Mouse (Mus musculus): Measurements from ENCODE around the gene Grb7. TPM values are rescaled to one million over a fixed set of nuclear protein-coding genes. Genes with fewer than 3 reads are reported as not detected.

Grb7 gene
- polyA plus RNA-seq, 1 experiment from 2014 or later, result 0.50 TPM

GRCm38 (mm10) chr11:98445238-98445637, 956 bp upstream of the Grb7 start:
- Histone ChIP-seq H3K4me2 (ENCODE audit: low read length) (no peak overlapping the region), H3K27ac (replicated peaks in 1 of 2; ENCODE audit: control insufficient read depth in 1 of 2, insufficient read depth in 1 of 2, low read depth in 2 of 2, low read length in 2 of 2) (no peak overlapping the region), H3K27me3 (ENCODE audit: control insufficient read depth, insufficient read depth, low read length) (no peaks in the 10 kb centered on the region), H3K9me3 (ENCODE audit: control insufficient read depth, low read length) (no peaks in the 10 kb centered on the region), H3K4me1 (ENCODE audit: control insufficient read depth in 2 of 2, insufficient read depth in 2 of 2, low read length in 2 of 2) (peaks cover 9 to 23% of the 10 kb centered on the region in 2 experiments), H3K9ac (ENCODE audit: low read length) (no peak overlapping the region), H3K4me3 (ENCODE audit: control insufficient read depth in 1 of 2, insufficient read depth in 1 of 2, low read depth in 1 of 2, low read length in 2 of 2) (no peak overlapping the region), H3K36me3 (ENCODE audit: control insufficient read depth, insufficient read depth, low read length) (no peaks in the 10 kb centered on the region)
- WGBS, result 25% methylated on average over 1 of the region's 1 CpGs
- no peak for ATAC-seq (ENCODE audit: insufficient number of reproducible peaks, insufficient read depth, low FRiP score, low read depth)

DNA sequence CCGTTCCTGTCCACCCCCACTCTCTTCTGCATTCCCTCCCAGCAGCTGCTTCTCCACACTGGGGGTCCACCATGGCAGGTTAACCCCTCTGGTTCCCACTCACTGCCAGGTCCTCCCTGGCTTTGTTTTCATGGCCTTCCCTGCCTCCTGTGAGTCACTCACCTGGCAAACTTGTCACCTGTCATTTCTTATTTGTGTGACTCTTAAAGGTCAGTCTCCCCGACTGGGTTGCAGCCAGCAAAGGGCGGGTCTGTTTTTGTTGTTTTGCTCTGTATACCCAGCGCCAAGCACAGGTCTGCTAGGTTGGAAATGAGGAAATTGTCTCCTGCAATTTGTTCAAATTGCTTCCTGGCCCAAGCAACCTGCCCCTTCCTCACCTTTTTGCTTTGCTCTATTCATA, 515 bp upstream of the Grb7 start:
- WGBS, result 70% methylated on average over 4 of the region's 4 CpGs
- Histone ChIP-seq H3K4me2 (ENCODE audit: low read length) (no peak overlapping the region), H3K27me3 (ENCODE audit: control insufficient read depth, insufficient read depth, low read length) (no peaks in the 10 kb centered on the region), H3K4me1 (ENCODE audit: control insufficient read depth in 2 of 2, insufficient read depth in 2 of 2, low read length in 2 of 2) (peaks cover 9 to 23% of the 10 kb centered on the region in 2 experiments), H3K36me3 (ENCODE audit: control insufficient read depth, insufficient read depth, low read length) (no peaks in the 10 kb centered on the region), H3K9ac (ENCODE audit: low read length) (no peak overlapping the region), H3K4me3 (ENCODE audit: control insufficient read depth in 1 of 2, insufficient read depth in 1 of 2, low read depth in 1 of 2, low read length in 2 of 2) (no peak overlapping the region), H3K9me3 (ENCODE audit: control insufficient read depth, low read length) (no peaks in the 10 kb centered on the region), H3K27ac (replicated peaks in 1 of 2; ENCODE audit: control insufficient read depth in 1 of 2, insufficient read depth in 1 of 2, low read depth in 2 of 2, low read length in 2 of 2) (no peak overlapping the region)
- no peak for ATAC-seq (ENCODE audit: insufficient number of reproducible peaks, insufficient read depth, low FRiP score, low read depth)

GRCm38 (mm10) chr11:98446562-98447474, 624 bp downstream of the Grb7 start:
- Histone ChIP-seq H3K27me3 (ENCODE audit: control insufficient read depth, insufficient read depth, low read length) (no peaks in the 10 kb centered on the region), H3K4me1 (ENCODE audit: control insufficient read depth in 2 of 2, insufficient read depth in 2 of 2, low read length in 2 of 2) (peaks cover 9 to 23% of the 10 kb centered on the region in 2 experiments), H3K4me3 (ENCODE audit: control insufficient read depth in 1 of 2, insufficient read depth in 1 of 2, low read depth in 1 of 2, low read length in 2 of 2) (peak overlapping the region; percentile 22 to 28; a peak in 3 of 4 replicates), H3K4me2 (ENCODE audit: low read length) (peak overlapping the region; percentile 65), H3K9ac (ENCODE audit: low read length) (peak overlapping the region; percentile 57), H3K36me3 (ENCODE audit: control insufficient read depth, insufficient read depth, low read length) (no peaks in the 10 kb centered on the region), H3K9me3 (ENCODE audit: control insufficient read depth, low read length) (no peaks in the 10 kb centered on the region), H3K27ac (replicated peaks in 1 of 2; ENCODE audit: control insufficient read depth in 1 of 2, insufficient read depth in 1 of 2, low read depth in 2 of 2, low read length in 2 of 2) (no peak overlapping the region)
- 3% methylated on average over 33 of the region's 33 CpGs for WGBS
- no peak for ATAC-seq (ENCODE audit: insufficient number of reproducible peaks, insufficient read depth, low FRiP score, low read depth)

- 13% methylated on average over 7 of the region's 7 CpGs for WGBS
- Histone ChIP-seq H3K4me1 (ENCODE audit: control insufficient read depth in 2 of 2, insufficient read depth in 2 of 2, low read length in 2 of 2) (peaks cover 9 to 23% of the 10 kb centered on the region in 2 experiments), H3K27ac (replicated peaks in 1 of 2; ENCODE audit: control insufficient read depth in 1 of 2, insufficient read depth in 1 of 2, low read depth in 2 of 2, low read length in 2 of 2) (no peak overlapping the region), H3K9me3 (ENCODE audit: control insufficient read depth, low read length) (no peaks in the 10 kb centered on the region), H3K27me3 (ENCODE audit: control insufficient read depth, insufficient read depth, low read length) (no peaks in the 10 kb centered on the region), H3K9ac (ENCODE audit: low read length) (peak overlapping the region; percentile 57; the same call in 1 of the 2 replicates), H3K4me2 (ENCODE audit: low read length) (peak overlapping the region; percentile 65), H3K36me3 (ENCODE audit: control insufficient read depth, insufficient read depth, low read length) (no peaks in the 10 kb centered on the region), H3K4me3 (ENCODE audit: control insufficient read depth in 1 of 2, insufficient read depth in 1 of 2, low read depth in 1 of 2, low read length in 2 of 2) (peak overlapping the region in 1 of 2 experiments; percentile 28; a peak in 1 of 4 replicates)
- ATAC-seq (ENCODE audit: insufficient number of reproducible peaks, insufficient read depth, low FRiP score, low read depth), result no peak
Observed at GRCm38 (mm10) chr11:98447475-98447834, 1.3 kb downstream of the Grb7 start.

- H3K27me3 ChIP-seq (ENCODE audit: control insufficient read depth, insufficient read depth, low read length), result no peaks in the 10 kb centered on the region
- no peak overlapping the region for H3K4me2 ChIP-seq (ENCODE audit: low read length)
- H3K4me1 ChIP-seq (ENCODE audit: control insufficient read depth in 2 of 2, insufficient read depth in 2 of 2, low read length in 2 of 2), result peaks cover 9 to 23% of the 10 kb centered on the region in 2 experiments
- H3K9ac ChIP-seq (ENCODE audit: low read length), result no peak overlapping the region
- H3K27ac ChIP-seq (replicated peaks in 1 of 2; ENCODE audit: control insufficient read depth in 1 of 2, insufficient read depth in 1 of 2, low read depth in 2 of 2, low read length in 2 of 2), result no peak overlapping the region
- ATAC-seq (ENCODE audit: insufficient number of reproducible peaks, insufficient read depth, low FRiP score, low read depth), result no peak
- no peaks in the 10 kb centered on the region for H3K9me3 ChIP-seq (ENCODE audit: control insufficient read depth, low read length)
- no peaks in the 10 kb centered on the region for H3K36me3 ChIP-seq (ENCODE audit: control insufficient read depth, insufficient read depth, low read length)
- no peak overlapping the region for H3K4me3 ChIP-seq (ENCODE audit: control insufficient read depth in 1 of 2, insufficient read depth in 1 of 2, low read depth in 1 of 2, low read length in 2 of 2)
- 60% methylated on average over 13 of the region's 13 CpGs for WGBS
Observed at GRCm38 (mm10) chr11:98448191-98448790, 2.1 kb downstream of the Grb7 start.

DNA sequence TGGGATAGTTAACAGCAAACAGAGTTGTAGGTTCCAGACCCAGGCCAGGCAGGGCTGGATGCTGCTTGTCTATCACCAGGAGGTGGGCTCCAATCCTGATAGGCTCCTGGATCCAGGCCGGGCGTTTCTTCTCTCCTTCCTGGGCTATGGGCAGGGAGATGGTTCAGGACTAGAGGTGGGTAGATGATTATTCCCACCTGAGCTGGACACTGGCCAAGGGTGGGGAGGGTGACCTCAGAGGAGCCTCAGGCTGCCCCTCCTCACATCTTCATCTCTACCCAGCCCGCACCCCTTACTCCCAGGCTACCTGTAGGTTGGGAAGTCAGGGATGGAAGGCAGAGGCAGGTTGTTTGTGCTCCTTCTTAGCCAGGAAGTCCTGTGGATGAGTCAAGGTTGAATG, 3.2 kb downstream of the Grb7 start:
- WGBS, result 60% methylated on average over 3 of the region's 3 CpGs
- Histone ChIP-seq H3K4me3 (ENCODE audit: control insufficient read depth in 1 of 2, insufficient read depth in 1 of 2, low read depth in 1 of 2, low read length in 2 of 2) (no peak overlapping the region), H3K27me3 (ENCODE audit: control insufficient read depth, insufficient read depth, low read length) (no peaks in the 10 kb centered on the region), H3K4me2 (ENCODE audit: low read length) (no peak overlapping the region), H3K36me3 (ENCODE audit: control insufficient read depth, insufficient read depth, low read length) (no peaks in the 10 kb centered on the region), H3K4me1 (ENCODE audit: control insufficient read depth in 2 of 2, insufficient read depth in 2 of 2, low read length in 2 of 2) (peaks cover 9 to 23% of the 10 kb centered on the region in 2 experiments), H3K9me3 (ENCODE audit: control insufficient read depth, low read length) (no peaks in the 10 kb centered on the region), H3K27ac (replicated peaks in 1 of 2; ENCODE audit: control insufficient read depth in 1 of 2, insufficient read depth in 1 of 2, low read depth in 2 of 2, low read length in 2 of 2) (no peak overlapping the region), H3K9ac (ENCODE audit: low read length) (no peak overlapping the region)
- no peak for ATAC-seq (ENCODE audit: insufficient number of reproducible peaks, insufficient read depth, low FRiP score, low read depth)

DNA sequence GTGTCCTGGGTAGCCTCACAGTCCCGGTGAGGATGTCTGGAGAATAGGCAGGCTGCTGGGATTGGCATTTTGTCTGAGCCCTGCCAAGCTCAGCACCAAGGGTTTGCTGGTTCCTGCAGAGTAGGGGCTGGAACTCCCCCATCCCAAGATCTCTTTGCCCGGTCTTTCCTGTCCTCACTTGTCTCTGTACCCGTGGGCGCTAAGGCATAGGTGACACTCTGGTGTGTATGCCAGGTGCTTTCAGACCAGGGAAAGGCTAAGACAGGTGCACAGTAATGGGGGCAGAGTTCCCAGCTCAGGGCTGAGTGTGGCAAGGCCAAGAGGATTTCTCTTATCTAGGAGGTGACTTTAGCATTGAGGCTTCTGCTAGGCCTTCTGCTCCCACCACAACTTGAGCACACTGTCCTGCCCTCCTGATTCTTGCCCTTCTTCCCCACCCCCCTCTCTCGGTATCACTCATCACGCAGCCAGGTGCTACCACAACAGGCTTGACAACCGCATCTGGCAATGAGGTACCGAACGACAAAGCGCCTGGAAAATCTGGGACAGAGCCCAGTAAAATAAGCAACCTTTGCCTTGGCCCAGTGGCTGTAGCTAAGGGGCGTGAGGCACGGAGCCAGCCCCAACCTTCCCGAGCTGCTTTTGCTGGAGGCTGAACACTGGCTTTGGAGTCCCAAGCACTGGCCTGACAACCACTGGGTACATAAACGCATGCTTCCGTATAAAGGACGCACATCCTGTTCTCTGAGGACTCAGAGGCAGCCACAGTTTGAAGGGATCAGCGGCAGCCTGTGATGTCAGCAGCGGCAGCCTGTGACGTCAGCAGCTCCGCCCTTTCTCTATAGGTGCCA, 4.0 kb downstream of the Grb7 start:
- H3K27me3 ChIP-seq (ENCODE audit: control insufficient read depth, insufficient read depth, low read length), result no peaks in the 10 kb centered on the region
- no peaks in the 10 kb centered on the region for H3K9me3 ChIP-seq (ENCODE audit: control insufficient read depth, low read length)
- H3K27ac ChIP-seq (replicated peaks in 1 of 2; ENCODE audit: control insufficient read depth in 1 of 2, insufficient read depth in 1 of 2, low read depth in 2 of 2, low read length in 2 of 2), result no peak overlapping the region
- no peak for ATAC-seq (ENCODE audit: insufficient number of reproducible peaks, insufficient read depth, low FRiP score, low read depth)
- H3K4me3 ChIP-seq (ENCODE audit: control insufficient read depth in 1 of 2, insufficient read depth in 1 of 2, low read depth in 1 of 2, low read length in 2 of 2), result no peak overlapping the region
- H3K4me1 ChIP-seq (ENCODE audit: control insufficient read depth in 2 of 2, insufficient read depth in 2 of 2, low read length in 2 of 2), result peaks cover 9 to 23% of the 10 kb centered on the region in 2 experiments
- H3K36me3 ChIP-seq (ENCODE audit: control insufficient read depth, insufficient read depth, low read length), result no peaks in the 10 kb centered on the region
- no peak overlapping the region for H3K9ac ChIP-seq (ENCODE audit: low read length)
- 70% methylated on average over 20 of the region's 20 CpGs for WGBS
- H3K4me2 ChIP-seq (ENCODE audit: low read length), result no peak overlapping the region

All from heart, embryonic 14.5 days (tissue).